Mouse (Mus musculus): ENCODE results near the gene Dph5. TPM values are rescaled to one million over a fixed set of nuclear protein-coding genes. Genes with fewer than 3 reads are reported as not detected.

Dph5 gene
- polyA plus RNA-seq, 2 experiments: 10.2 to 15.0 TPM

DNA sequence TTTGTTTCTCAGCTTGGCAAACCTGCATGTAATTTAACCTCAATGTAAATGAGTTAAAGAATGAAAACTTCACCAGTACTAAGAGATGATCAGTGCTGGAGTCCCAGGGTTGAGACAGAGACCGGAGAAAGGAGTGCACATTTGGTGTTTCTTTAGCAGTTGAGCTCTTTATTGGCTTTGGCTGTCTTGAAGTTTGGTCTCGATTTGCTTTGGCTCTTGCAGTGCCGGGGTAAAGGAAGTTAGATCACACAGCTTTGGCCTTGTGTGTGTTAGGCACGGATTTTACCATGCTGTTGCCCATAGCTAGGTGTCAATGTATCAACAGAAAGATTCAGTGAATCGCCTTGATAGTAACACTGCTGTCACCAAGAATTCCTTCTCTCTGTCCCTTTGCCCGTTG, 44.1 kb downstream of the Dph5 start:
- Histone ChIP-seq H3K4me1 (replicated peaks; ENCODE audit: control insufficient read depth in 2 of 2, insufficient read depth in 2 of 2, low read length in 1 of 2) (no peaks in the 10 kb centered on the region), H3K27me3 (ENCODE audit: control insufficient read depth, insufficient read depth, low read length) (no peaks in the 10 kb centered on the region), H3K4me2 (ENCODE audit: low read depth) (no peak overlapping the region), H3K9me3 (ENCODE audit: control insufficient read depth, low read length) (no peaks in the 10 kb centered on the region), H3K9ac (replicated peaks) (no peak overlapping the region), H3K4me3 (ENCODE audit: insufficient read depth in 1 of 2, low read depth in 2 of 2, low read length in 2 of 2) (no peak overlapping the region), H3K36me3 (replicated peaks; ENCODE audit: control insufficient read depth, insufficient read depth, low read depth) (peaks cover 2% of the 10 kb centered on the region), H3K27ac (no peak overlapping the region)
- ATAC-seq (ENCODE audit: insufficient read depth) (no peak), DNase-seq (ENCODE audit: low read depth in 3 of 3, low spot score in 3 of 3) (no peak)
- TF ChIP-seq EP300 (IDR thresholded peaks at IDR 0.05; ENCODE audit: low read depth): no peak
- no peak for TF ChIP-seq CTCF (IDR thresholded peaks at IDR 0.05; ENCODE audit: low read depth)
- 68% methylated on average over 6 of the region's 6 CpGs for WGBS (ENCODE audit: insufficient replicate concordance)

DNA sequence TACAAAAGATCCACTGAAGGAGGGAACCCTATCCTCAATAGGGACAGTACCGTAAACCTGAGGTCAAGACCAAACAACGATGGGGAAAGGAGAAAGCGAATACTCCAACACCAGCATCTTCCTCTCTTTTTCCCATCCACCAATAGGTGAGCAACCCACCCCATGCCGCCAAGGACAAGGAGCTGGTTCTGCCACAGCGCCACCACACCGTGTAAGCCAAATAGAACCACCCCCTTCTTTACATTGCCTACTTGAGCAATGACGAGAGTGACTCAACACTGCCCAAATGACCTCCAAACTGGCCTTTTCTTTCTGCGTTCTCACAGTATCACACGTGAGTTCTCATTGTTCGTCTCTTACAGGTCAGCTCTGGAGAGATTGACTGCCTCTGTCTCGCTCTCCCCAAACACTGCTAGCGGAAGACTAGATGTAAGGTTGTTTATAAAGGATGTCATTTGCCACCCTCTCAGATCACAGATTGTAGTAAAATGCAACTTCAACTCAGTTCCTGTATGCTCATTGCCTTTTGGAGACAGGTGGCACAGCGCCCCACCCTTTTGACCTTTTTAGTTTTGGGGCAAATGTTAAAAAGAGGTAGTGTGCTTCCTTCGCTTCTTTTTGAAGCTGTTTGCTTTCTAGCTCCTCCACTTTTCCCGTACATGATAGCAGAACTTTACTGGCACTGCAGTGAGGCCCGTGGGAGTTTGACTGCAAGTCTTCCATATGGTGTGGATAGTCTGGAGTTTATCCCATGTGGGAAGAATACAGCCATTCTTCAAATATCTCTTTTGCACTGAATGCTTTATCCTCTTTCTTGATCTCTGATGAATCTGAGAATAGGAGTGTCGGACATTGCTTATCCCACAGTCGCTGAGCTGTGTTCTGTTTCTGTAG, 45.9 kb downstream of the Dph5 start:
- Histone ChIP-seq H3K4me1 (replicated peaks; ENCODE audit: control insufficient read depth in 2 of 2, insufficient read depth in 2 of 2, low read length in 1 of 2) (no peaks in the 10 kb centered on the region), H3K9me3 (ENCODE audit: control insufficient read depth, low read length) (no peaks in the 10 kb centered on the region), H3K36me3 (replicated peaks; ENCODE audit: control insufficient read depth, insufficient read depth, low read depth) (no peaks in the 10 kb centered on the region; the same call in 1 of the 2 replicates), H3K4me3 (ENCODE audit: insufficient read depth in 1 of 2, low read depth in 2 of 2, low read length in 2 of 2) (no peak overlapping the region), H3K27ac (no peak overlapping the region), H3K9ac (replicated peaks) (no peak overlapping the region), H3K4me2 (ENCODE audit: low read depth) (no peak overlapping the region), H3K27me3 (ENCODE audit: control insufficient read depth, insufficient read depth, low read length) (no peaks in the 10 kb centered on the region)
- ATAC-seq (ENCODE audit: insufficient read depth) (no peak), DNase-seq (ENCODE audit: low read depth in 3 of 3, low spot score in 3 of 3) (no peak)
- WGBS (ENCODE audit: insufficient replicate concordance): 76% methylated on average over 18 of the region's 18 CpGs
- TF ChIP-seq CTCF (IDR thresholded peaks at IDR 0.05; ENCODE audit: low read depth): no peak
- no peak for TF ChIP-seq EP300 (IDR thresholded peaks at IDR 0.05; ENCODE audit: low read depth)

DNA sequence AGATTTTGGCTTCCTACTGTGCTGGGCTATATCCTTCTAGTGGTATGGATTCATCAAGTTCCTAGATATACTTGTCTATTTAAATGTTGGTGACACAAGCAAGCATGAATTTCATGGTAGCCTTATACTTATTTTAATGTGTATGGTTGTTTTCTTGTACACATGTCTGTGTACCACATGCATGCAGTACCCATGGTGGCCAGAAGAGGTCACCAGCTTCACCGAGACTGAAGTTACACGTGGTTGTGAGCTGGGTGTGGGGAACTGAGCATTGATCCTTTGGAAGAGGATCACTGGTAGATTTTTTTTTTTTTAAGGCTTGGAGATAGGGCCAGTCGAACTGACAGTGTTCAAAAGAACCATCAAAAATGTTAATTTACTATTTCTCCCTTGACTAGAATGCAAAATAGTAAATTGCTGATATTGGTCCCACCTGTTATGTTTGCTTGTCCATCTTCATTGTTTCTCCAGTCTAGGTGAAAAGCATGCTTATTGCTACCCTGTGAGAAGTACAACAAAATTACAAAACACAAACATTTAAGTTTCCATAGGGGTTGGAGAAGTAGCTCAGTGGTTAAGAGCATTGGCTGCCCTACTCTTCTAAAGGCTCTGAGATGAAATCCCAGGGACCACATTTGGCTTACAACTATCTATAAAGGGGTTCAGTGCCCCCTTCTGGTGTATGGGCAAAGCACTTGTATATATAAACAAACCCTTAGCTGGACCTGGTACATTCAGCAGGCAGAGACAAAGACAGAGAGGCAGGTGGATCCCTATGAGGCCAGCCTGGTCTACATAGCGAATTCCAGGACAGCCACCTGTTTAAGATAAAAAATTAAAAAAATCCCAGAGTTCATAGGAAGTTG, 49.3 kb downstream of the Dph5 start:
- peak; percentile 20 to 37 (median 33) for DNase-seq (ENCODE audit: low read depth in 3 of 3, low spot score in 3 of 3)
- H3K9ac ChIP-seq (replicated peaks): no peak overlapping the region
- H3K9me3 ChIP-seq (ENCODE audit: control insufficient read depth, low read length): no peaks in the 10 kb centered on the region
- H3K4me1 ChIP-seq (replicated peaks; ENCODE audit: control insufficient read depth in 2 of 2, insufficient read depth in 2 of 2, low read length in 1 of 2): no peaks in the 10 kb centered on the region
- no peak for ATAC-seq (ENCODE audit: insufficient read depth)
- no peak overlapping the region for H3K27ac ChIP-seq
- no peak overlapping the region for H3K4me2 ChIP-seq (ENCODE audit: low read depth)
- 36% methylated on average over 4 of the region's 4 CpGs for WGBS (ENCODE audit: insufficient replicate concordance)
- no peaks in the 10 kb centered on the region for H3K27me3 ChIP-seq (ENCODE audit: control insufficient read depth, insufficient read depth, low read length)
- peak; percentile 91 for TF ChIP-seq CTCF (IDR thresholded peaks at IDR 0.05; ENCODE audit: low read depth)
- no peak for TF ChIP-seq EP300 (IDR thresholded peaks at IDR 0.05; ENCODE audit: low read depth)
- no peaks in the 10 kb centered on the region for H3K36me3 ChIP-seq (replicated peaks; ENCODE audit: control insufficient read depth, insufficient read depth, low read depth)
- no peak overlapping the region for H3K4me3 ChIP-seq (ENCODE audit: insufficient read depth in 1 of 2, low read depth in 2 of 2, low read length in 2 of 2)

DNA sequence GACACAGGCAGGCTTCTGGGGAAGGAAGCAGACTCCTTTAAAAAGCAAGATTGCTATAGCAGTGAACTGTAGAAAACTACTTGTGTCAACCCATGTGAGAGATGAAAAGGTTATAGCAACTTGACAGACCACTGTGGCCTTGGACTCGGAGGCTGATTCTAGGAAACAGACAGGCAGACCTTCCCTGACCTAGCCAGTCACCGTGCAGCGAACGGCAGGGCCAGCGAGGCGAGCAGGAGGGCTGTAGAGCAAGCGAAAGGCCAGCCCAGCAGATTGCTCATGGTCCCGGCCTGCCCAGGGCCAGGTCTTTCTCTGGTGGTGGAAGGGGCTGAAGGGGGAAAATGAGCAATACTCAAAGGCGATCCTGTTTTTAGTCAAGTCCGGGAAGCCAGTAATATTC, 50.2 kb downstream of the Dph5 start:
- Histone ChIP-seq H3K27me3 (ENCODE audit: control insufficient read depth, insufficient read depth, low read length) (no peaks in the 10 kb centered on the region), H3K4me1 (replicated peaks; ENCODE audit: control insufficient read depth in 2 of 2, insufficient read depth in 2 of 2, low read length in 1 of 2) (no peaks in the 10 kb centered on the region), H3K4me2 (ENCODE audit: low read depth) (no peak overlapping the region), H3K4me3 (ENCODE audit: insufficient read depth in 1 of 2, low read depth in 2 of 2, low read length in 2 of 2) (no peak overlapping the region), H3K9ac (replicated peaks) (no peak overlapping the region), H3K36me3 (replicated peaks; ENCODE audit: control insufficient read depth, insufficient read depth, low read depth) (no peaks in the 10 kb centered on the region), H3K27ac (no peak overlapping the region), H3K9me3 (ENCODE audit: control insufficient read depth, low read length) (no peaks in the 10 kb centered on the region)
- ATAC-seq (ENCODE audit: insufficient read depth) (no peak), DNase-seq (ENCODE audit: low read depth in 3 of 3, low spot score in 3 of 3) (no peak)
- WGBS (ENCODE audit: insufficient replicate concordance): 81% methylated on average over 10 of the region's 10 CpGs
- no peak for TF ChIP-seq CTCF (IDR thresholded peaks at IDR 0.05; ENCODE audit: low read depth)
- TF ChIP-seq EP300 (IDR thresholded peaks at IDR 0.05; ENCODE audit: low read depth): no peak

DNA sequence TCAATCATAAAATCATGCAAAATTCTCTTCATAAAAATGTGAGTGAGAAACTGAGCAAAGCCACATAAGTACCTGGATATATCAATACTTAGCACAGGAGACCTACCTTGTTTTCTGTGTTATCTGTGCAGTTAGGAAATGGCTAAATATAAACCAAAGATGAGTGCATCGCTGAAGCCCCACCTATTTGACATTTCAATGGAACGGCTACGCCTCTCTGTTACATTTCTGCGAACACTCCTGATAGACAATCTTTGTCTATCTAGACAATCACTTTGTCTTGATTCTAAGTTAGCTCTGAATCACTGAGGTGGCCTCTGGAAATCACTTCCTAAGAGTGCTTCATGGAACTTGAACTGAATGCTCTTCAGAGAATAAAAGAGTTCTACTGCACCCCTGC, 52.9 kb downstream of the Dph5 start:
- no peak overlapping the region for H3K4me2 ChIP-seq (ENCODE audit: low read depth)
- H3K4me3 ChIP-seq (ENCODE audit: insufficient read depth in 1 of 2, low read depth in 2 of 2, low read length in 2 of 2): no peak overlapping the region
- no peak overlapping the region for H3K27ac ChIP-seq
- DNase-seq (ENCODE audit: low read depth in 3 of 3, low spot score in 3 of 3): no peak
- no peak for ATAC-seq (ENCODE audit: insufficient read depth)
- TF ChIP-seq EP300 (IDR thresholded peaks at IDR 0.05; ENCODE audit: low read depth) (no peak), CTCF (IDR thresholded peaks at IDR 0.05; ENCODE audit: low read depth) (no peak)
- no peaks in the 10 kb centered on the region for H3K36me3 ChIP-seq (replicated peaks; ENCODE audit: control insufficient read depth, insufficient read depth, low read depth)
- H3K9ac ChIP-seq (replicated peaks): no peak overlapping the region
- no peaks in the 10 kb centered on the region for H3K27me3 ChIP-seq (ENCODE audit: control insufficient read depth, insufficient read depth, low read length)
- H3K9me3 ChIP-seq (ENCODE audit: control insufficient read depth, low read length): no peaks in the 10 kb centered on the region
- H3K4me1 ChIP-seq (replicated peaks; ENCODE audit: control insufficient read depth in 2 of 2, insufficient read depth in 2 of 2, low read length in 1 of 2): no peaks in the 10 kb centered on the region
- 73% methylated on average over 4 of the region's 4 CpGs for WGBS (ENCODE audit: insufficient replicate concordance)

All from liver, embryonic 14.5 days (tissue).